Mouse (Mus musculus): ENCODE data around the gene Ablim2.

DNA sequence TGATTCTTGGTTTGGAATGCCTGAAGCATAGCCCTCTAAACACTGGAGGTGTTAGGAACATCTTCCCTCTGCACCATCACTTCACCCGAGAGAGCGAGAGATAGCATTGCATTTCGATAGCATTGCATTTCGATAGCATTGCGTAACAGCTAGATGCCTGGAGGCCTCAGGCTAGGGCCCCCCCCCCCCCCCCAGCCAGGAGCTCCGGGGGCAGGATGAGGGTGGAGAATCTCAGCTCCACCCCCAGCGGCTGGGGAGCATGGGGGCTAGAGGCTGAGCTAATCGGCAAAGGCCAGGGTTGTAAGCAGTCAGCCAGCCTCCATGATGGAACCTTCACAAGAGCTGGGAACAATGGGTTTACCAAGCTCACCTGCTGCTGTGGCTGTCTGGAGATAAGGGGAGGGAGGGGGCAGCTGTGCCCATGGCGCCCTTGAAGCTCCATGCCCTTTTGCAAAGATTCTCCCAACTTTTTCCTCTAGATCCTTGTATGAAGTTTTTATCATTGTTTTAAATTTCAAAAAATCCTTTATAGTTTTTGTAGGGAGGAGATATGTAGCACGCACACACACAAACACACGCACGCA, 143.6 kb downstream of the Ablim2 start:
- TF ChIP-seq CTCF (IDR thresholded peaks at IDR 0.05; ENCODE audit: low read depth): no peak
- TF ChIP-seq EP300 (IDR thresholded peaks at IDR 0.05; ENCODE audit: low read depth): no peak
